Comparison of ENCODE assay signal across 1 mouse cellular context in genomic region chr10:117708376-117708775, GRCm38 (mm10).
TF ChIP-seq lines count a peak whose summit lies in the region.

No protein-coding gene starts in this region.

TF ChIP-seq in MEL, 35 proteins besides CTCF, POLR2A, EP300 and RAD21 (continued from another document):
- no peak for TF ChIP-seq ZMIZ1 (IDR thresholded peaks at IDR 0.05; ENCODE audit: low read depth, low read length)
- TF ChIP-seq SMC3 (IDR thresholded peaks at IDR 0.05; ENCODE audit: low read depth, low read length) = no peak
- no peak for TF ChIP-seq RCOR1 (IDR thresholded peaks at IDR 0.05; ENCODE audit: low read depth, low read length)
- no peak for TF ChIP-seq JUND (IDR thresholded peaks at IDR 0.05; ENCODE audit: low read depth, low read length)
- no peak for TF ChIP-seq NELFE (IDR thresholded peaks at IDR 0.05; ENCODE audit: low read depth, low read length)
- TF ChIP-seq TCF12 (IDR thresholded peaks at IDR 0.05; ENCODE audit: low read depth, low read length) = no peak
- no peak for TF ChIP-seq GABPA (IDR thresholded peaks at IDR 0.05; ENCODE audit: low read depth, low read length)
- no peak for TF ChIP-seq POLR2AphosphoS2 (IDR thresholded peaks at IDR 0.05; ENCODE audit: low read length)
- TF ChIP-seq UBTF (IDR thresholded peaks at IDR 0.05; ENCODE audit: borderline replicate concordance, insufficient read depth, low read depth, low read length) = no peak
- TF ChIP-seq KAT2A (conservative IDR thresholded peaks at IDR 0.05; ENCODE audit: low read depth, low read length) = no peak
- TF ChIP-seq ZNF384 (IDR thresholded peaks at IDR 0.05; ENCODE audit: low read depth, low read length) = no peak
- no peak for TF ChIP-seq MEF2A (IDR thresholded peaks at IDR 0.05; ENCODE audit: extremely low read depth, insufficient replicate concordance, low read depth, low read length, poor library complexity, severe bottlenecking)
